Mouse (Mus musculus) heart, adult 2 months (tissue): ENCODE data around the gene Slc9a9. TPM values are rescaled to one million over a fixed set of nuclear protein-coding genes. Genes with fewer than 3 reads are reported as not detected.

Experiments used
- DNase-seq, 2 experiments: peaks; one replicate each; pipeline ENCODE4 v3.0.0; 2021
- H3K27ac ChIP-seq: fragments of 200-600 bp; 2 replicates; pipeline ENCODE4 v1.8.1; 2022
- H3K27me3 ChIP-seq: fragments of 200-500 bp; 2 replicates; pipeline ENCODE4 v1.6.1; 2012; ENCODE audit warnings: mild to moderate bottlenecking, low read length, inconsistent platforms, mixed read lengths; ENCODE audit not compliant: control insufficient read depth, insufficient read depth
- H3K36me3 ChIP-seq: fragments of 200-500 bp; 2 replicates; pipeline ENCODE4 v1.6.1; 2012; ENCODE audit warnings: low read length, inconsistent platforms; ENCODE audit not compliant: control insufficient read depth, insufficient read depth
- H3K4me1 ChIP-seq: fragments of 200-500 bp; 2 replicates; pipeline ENCODE4 v1.6.1; 2011; ENCODE audit warnings: low read length; ENCODE audit not compliant: control insufficient read depth, insufficient read depth
- H3K4me3 ChIP-seq: fragments of 200-600 bp; 2 replicates; pipeline ENCODE4 v1.8.1; 2022
- H3K79me2 ChIP-seq: fragments of 200-500 bp; replicated peaks from 2 replicates; pipeline ENCODE4 v1.6.1; 2012; ENCODE audit warnings: mild to moderate bottlenecking, inconsistent platforms, low read length, moderate library complexity, mixed read lengths; ENCODE audit not compliant: control insufficient read depth, insufficient read depth
- H3K9ac ChIP-seq: fragments of 200-500 bp; 2 replicates; pipeline ENCODE4 v1.6.1; 2012; ENCODE audit warnings: low read depth, mild to moderate bottlenecking, control low read depth, inconsistent platforms, low read length, mixed read lengths
- CTCF ChIP-seq: fragments of 200-600 bp; IDR thresholded peaks from 2 replicates; pipeline ENCODE4 v1.8.1; 2022; ENCODE audit warnings: antibody characterized with exemption, mild to moderate bottlenecking, moderate library complexity
- EP300 ChIP-seq: fragments of 200-500 bp; IDR thresholded peaks from 2 replicates; pipeline ENCODE4 v1.6.1; 2011; ENCODE audit warnings: low read depth, low read length, control low read depth; ENCODE audit not compliant: insufficient read depth
- POLR2A ChIP-seq: fragments of 200-500 bp; IDR thresholded peaks from 2 replicates; pipeline ENCODE4 v1.6.1; 2011; ENCODE audit warnings: mild to moderate bottlenecking, low read depth, low read length, control low read depth; ENCODE audit not compliant: insufficient read depth
- WGBS: fragments of 180-500 bp; shearing (Covaris S2); methylation state at CpG from one replicate; pipeline ENCODE4 v1.1.7; 2018; 5-methylcytosine and 5-hydroxymethylcytosine counted together
- intact Hi-C: fragments of 180-260 bp; cut with DNase I; formaldehyde crosslinking; loops from one replicate; pipeline ENCODE4 v1.15.1; 2025
- polyA plus RNA-seq: library from polyadenylated mRNA; depleted of rRNA; stranded (reverse); fragments of >200 nt; gene quantifications from 2 replicates; pipeline ENCODE4 v1.2.3, GENCODE M21; 2012
- total RNA-seq, 2 experiments: library from RNA; stranded (reverse); gene quantifications; 2 replicates each; pipeline ENCODE4 v1.2.3; 2021

Slc9a9 gene
- total and polyA plus RNA-seq, 3 experiments, result 1.9 to 2.2 (median 2.0) TPM

DNA sequence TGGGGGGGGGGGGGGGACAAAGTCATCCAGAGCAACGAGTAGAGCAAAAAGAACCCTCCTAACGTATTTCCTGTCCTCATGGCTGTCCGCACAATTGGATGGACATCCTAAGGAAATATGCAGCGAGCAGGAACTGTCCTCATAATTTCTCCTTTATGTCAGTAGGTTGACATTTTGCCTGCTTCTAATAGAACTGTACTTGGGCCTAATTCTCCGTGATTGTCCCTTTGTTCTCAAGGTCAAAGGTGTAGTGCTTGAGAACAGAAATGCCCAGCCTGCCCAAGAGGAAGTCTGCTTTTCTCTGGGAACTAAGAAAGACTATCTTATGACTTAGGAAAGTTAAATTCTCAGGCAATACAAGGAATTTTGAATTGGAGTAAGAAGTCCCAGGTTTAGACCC is 514.7 kb downstream of the Slc9a9 start:
- intact Hi-C loops, result loop anchor here (10.0 kb wide), 1 partner anchor 330 kb away; the partner anchor contains the start of gene U2surp
- 50% methylated on average over 5 of the region's 5 CpGs for WGBS
- TF ChIP-seq EP300 (no peak), CTCF (no peak), POLR2A (no peak)

DNA sequence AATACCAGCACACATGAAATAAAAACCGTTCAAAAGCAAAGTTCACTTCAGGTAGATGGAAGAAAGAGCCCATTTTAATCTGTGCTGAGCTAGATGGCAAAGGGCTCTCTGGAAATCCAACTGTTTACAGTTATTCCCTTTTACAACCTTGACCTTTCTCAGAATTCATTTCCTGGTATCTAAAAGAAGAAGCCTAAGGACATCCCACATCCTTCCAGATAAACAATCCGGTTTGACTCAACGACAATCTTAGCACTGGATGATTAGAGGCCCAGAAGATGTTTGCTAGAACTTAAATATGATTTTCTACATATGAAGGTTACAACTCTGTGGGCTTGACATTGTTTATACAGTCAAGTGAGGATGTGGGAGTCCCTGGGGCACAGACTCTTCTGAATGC is 516.1 kb downstream of the Slc9a9 start:
- H3K4me3 ChIP-seq, result no peak overlapping the region
- H3K36me3 ChIP-seq, result no peaks in the 10 kb centered on the region
- 52% methylated on average over 3 of the region's 3 CpGs for WGBS
- H3K9ac ChIP-seq, result no peak overlapping the region
- H3K79me2 ChIP-seq, result no peaks in the 10 kb centered on the region
- H3K27ac ChIP-seq, result peak overlapping the region; percentile 36; the same call in 1 of the 2 replicates
- DNase-seq, result no peak
- intact Hi-C loops, result loop anchor here (10.0 kb wide), 1 partner anchor 329 kb away; the partner anchor contains the start of gene U2surp
- no peaks in the 10 kb centered on the region for H3K27me3 ChIP-seq
- TF ChIP-seq POLR2A (no peak), EP300 (no peak), CTCF (no peak)
- H3K4me1 ChIP-seq, result peaks cover 4% of the 10 kb centered on the region

More for the DNA sequence above, 514.7 kb downstream of the Slc9a9 start:
- no peak overlapping the region for H3K27ac ChIP-seq
- DNase-seq, result no peak
- no peak overlapping the region for H3K4me3 ChIP-seq
- H3K4me1 ChIP-seq, result peaks cover 4% of the 10 kb centered on the region
- H3K36me3 ChIP-seq, result no peaks in the 10 kb centered on the region
- no peaks in the 10 kb centered on the region for H3K79me2 ChIP-seq
- no peak overlapping the region for H3K9ac ChIP-seq
- no peaks in the 10 kb centered on the region for H3K27me3 ChIP-seq

DNA sequence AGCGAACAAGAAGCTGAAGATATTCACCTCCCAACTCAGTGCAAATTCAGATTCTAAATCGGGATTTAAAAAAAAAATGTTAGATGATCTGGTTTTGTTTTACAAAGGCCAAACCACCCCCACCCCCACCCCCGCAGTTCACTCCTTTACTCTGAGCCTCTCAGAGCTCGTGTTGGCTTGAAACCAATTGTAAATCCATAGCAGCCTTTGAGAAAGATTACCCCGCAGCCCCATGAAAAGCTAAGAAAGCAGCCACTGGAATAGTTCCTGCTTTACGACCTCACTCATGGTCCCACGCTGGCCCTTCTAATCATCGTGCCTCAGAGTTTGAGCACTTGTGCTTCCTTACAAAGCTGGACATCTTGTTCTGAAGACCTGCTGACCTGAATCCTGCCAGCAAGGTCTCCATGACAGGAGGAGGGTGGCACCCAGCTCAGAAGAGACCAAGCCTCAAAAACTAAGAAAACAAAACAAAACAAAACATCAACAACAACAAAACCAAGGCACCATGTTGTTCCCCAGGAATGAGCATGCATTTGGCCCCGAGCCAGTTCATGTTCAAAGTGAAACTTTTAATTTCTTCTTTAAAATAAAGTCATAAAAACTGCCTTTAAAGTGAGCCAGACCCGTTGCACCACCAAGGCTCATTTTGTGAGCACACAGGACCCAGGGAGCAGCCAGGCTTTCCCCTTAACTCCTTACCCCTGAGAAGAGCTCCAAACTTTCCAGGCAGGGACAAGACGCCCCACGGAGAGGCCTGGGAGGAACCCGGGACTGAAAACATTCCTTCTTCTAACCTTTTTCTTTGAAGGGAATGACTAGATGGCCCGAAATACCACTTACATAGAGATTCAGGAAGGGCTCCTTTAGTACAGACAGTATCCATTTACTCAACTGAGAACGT is 516.9 kb downstream of the Slc9a9 start:
- 62% methylated on average over 15 of the region's 15 CpGs for WGBS
- TF ChIP-seq CTCF, result no peak
- no peak for TF ChIP-seq EP300
- TF ChIP-seq POLR2A, result no peak
- H3K9ac ChIP-seq, result no peak overlapping the region
- peaks cover 4% of the 10 kb centered on the region for H3K4me1 ChIP-seq
- no peaks in the 10 kb centered on the region for H3K79me2 ChIP-seq
- intact Hi-C loops, result loop anchor here (10.0 kb wide), 1 partner anchor 328 kb away; the partner anchor contains the start of gene U2surp
- H3K27me3 ChIP-seq, result no peaks in the 10 kb centered on the region
- H3K36me3 ChIP-seq, result no peaks in the 10 kb centered on the region
- DNase-seq, result no peak
- H3K4me3 ChIP-seq, result no peak overlapping the region
- peak overlapping the region; percentile 1; the same call in 1 of the 2 replicates for H3K27ac ChIP-seq

DNA sequence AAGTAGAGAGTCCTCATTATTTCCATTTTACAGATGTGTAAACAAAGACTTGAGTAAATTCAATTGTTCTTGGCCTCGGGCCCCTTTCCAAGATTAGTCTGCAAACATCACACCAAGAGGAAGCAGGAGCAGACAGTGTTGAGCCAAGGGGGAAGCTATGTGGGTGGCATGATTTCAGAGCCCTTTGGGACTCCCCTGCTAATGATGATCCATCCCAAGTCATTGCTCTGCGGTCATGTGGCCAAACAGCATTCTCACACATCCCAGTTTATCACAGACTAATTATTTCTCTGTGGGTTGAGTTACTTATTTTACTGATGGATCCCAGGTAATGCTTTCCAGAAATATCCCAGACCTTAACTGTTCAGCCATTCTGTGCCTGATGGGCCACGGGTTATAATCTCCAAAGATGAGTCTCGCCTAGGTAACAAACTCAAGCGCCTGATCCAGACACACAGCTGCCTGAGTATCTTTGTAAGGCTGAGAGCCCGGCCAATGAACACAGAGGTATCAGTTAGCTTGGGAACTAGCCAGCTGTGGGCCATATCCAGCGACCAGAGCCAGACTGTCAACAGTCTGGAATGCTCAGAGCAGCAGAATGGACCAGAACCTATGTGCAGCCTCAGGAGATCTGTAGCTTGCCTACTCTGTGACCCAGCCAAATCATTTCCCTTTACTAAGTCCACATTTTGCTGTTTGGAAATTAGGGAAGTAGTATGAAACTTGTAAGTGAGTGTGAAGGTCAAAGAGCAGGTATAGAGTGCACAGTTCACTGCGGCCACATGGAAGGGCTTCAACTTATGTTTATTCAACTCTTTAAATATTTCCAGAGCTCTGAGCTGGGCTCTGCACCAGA is 518.9 kb downstream of the Slc9a9 start:
- H3K36me3 ChIP-seq, result no peaks in the 10 kb centered on the region
- H3K27me3 ChIP-seq, result no peaks in the 10 kb centered on the region
- H3K4me3 ChIP-seq, result no peak overlapping the region
- H3K4me1 ChIP-seq, result peaks cover 9% of the 10 kb centered on the region
- H3K27ac ChIP-seq, result no peak overlapping the region; the same call in 1 of the 2 replicates
- intact Hi-C loops, result loop anchor here (10.0 kb wide), 1 partner anchor 326 kb away; the partner anchor contains the start of gene U2surp
- TF ChIP-seq POLR2A (no peak), CTCF (no peak), EP300 (no peak)
- H3K9ac ChIP-seq, result no peak overlapping the region
- no peaks in the 10 kb centered on the region for H3K79me2 ChIP-seq
- peak; percentile 41 to 67 for DNase-seq
- WGBS, result 39% methylated on average over 8 of the region's 8 CpGs

GRCm38 (mm10) chr9:95189218-95189605 is 519.5 kb downstream of the Slc9a9 start:
- Histone ChIP-seq H3K27ac (no peak overlapping the region), H3K4me1 (peaks cover 9% of the 10 kb centered on the region), H3K36me3 (no peaks in the 10 kb centered on the region), H3K27me3 (no peaks in the 10 kb centered on the region), H3K9ac (no peak overlapping the region), H3K4me3 (no peak overlapping the region), H3K79me2 (no peaks in the 10 kb centered on the region)
- intact Hi-C loops, result loop anchor here (10.0 kb wide), 1 partner anchor 326 kb away; the partner anchor contains the start of gene U2surp
- 83% methylated on average over 4 of the region's 4 CpGs for WGBS
- TF ChIP-seq EP300 (no peak), CTCF (no peak), POLR2A (no peak)
- DNase-seq, result no peak
